In genomic region chr14:67179549-67179948, GRCm38 (mm10) we compare ENCODE assay signal across 18 mouse cellular contexts.
DNase-seq lines count a peak whose midpoint lies in the region; ATAC-seq lines count a peak whose summit lies in the region.
"Had no signal": no experiment of that assay in that cellular context is flagged by ENCODE, and none has a peak within 500 bp of the region (broad histone marks: within the 10 kb centered on the region; RNA-seq: fewer than 3 reads in every experiment).

No protein-coding gene starts in this region.

- H3K9me3 ChIP-seq in hindbrain, embryonic 11.5 days (ENCODE audit: control insufficient read depth, low read length): no peaks in the 10 kb centered on the region
- H3K9me3 ChIP-seq in hindbrain, embryonic 10.5 days: no peaks in the 10 kb centered on the region
- H3K9me3 ChIP-seq in forebrain, embryonic 16.5 days (ENCODE audit: control insufficient read depth, low read length): no peaks in the 10 kb centered on the region
- H3K9me3 ChIP-seq in midbrain, embryonic 12.5 days: no peaks in the 10 kb centered on the region
- H3K9me3 ChIP-seq: embryonic facial prominence, embryonic 13.5 days; limb, embryonic 15.5 days had no signal

- no peak overlapping the region for H3K9ac ChIP-seq in hindbrain, embryonic 11.5 days (ENCODE audit: low read depth, low read length)
- no peak overlapping the region for H3K9ac ChIP-seq in forebrain, embryonic 16.5 days (replicated peaks; ENCODE audit: low read depth, low read length)
- H3K9ac ChIP-seq in midbrain, embryonic 12.5 days (replicated peaks): no peak overlapping the region
- H3K9ac ChIP-seq: embryonic facial prominence, embryonic 13.5 days; limb, embryonic 15.5 days; liver, postnatal 0 days had no signal

- no peak overlapping the region for H3K4me3 ChIP-seq in hindbrain, embryonic 11.5 days (ENCODE audit: low read depth, low read length)
- no peak overlapping the region for H3K4me3 ChIP-seq in hindbrain, embryonic 10.5 days
- H3K4me3 ChIP-seq in forebrain, embryonic 16.5 days (replicated peaks; ENCODE audit: low read length): no peak overlapping the region
- no peak overlapping the region for H3K4me3 ChIP-seq in midbrain, embryonic 12.5 days
- H3K4me3 ChIP-seq: embryonic facial prominence, embryonic 13.5 days; limb, embryonic 15.5 days had no signal

- no peak overlapping the region for H3K27ac ChIP-seq in hindbrain, embryonic 11.5 days (ENCODE audit: low read depth, low read length)
- no peak overlapping the region for H3K27ac ChIP-seq in hindbrain, embryonic 10.5 days
- H3K27ac ChIP-seq in forebrain, embryonic 16.5 days (ENCODE audit: low read length): no peak overlapping the region
- H3K27ac ChIP-seq in midbrain, embryonic 12.5 days (replicated peaks): no peak overlapping the region
- H3K27ac ChIP-seq: embryonic facial prominence, embryonic 13.5 days; limb, embryonic 15.5 days; stomach, postnatal 0 days had no signal

- DNase-seq in hindbrain, embryonic 11.5 days (ENCODE audit: low spot score): peak; percentile 19
- DNase-seq in hindbrain, embryonic 10.5 days (ENCODE audit: low spot score): no peak
- peak; percentile 52 for DNase-seq in brain, embryonic 18.5 days (ENCODE audit: low read depth, low spot score)
- DNase-seq in testis, postnatal 14 days (ENCODE audit: low spot score): no peak
- no peak for DNase-seq in layer of hippocampus, adult 9-10 months (ENCODE audit: low spot score)
- DNase-seq: cerebellum, postnatal 25 days; kidney, adult 8-10 months; kidney, postnatal 25 days; liver, postnatal 0 days; lung, postnatal 14 days; right cerebral cortex, postnatal 25 days; thymus, postnatal 4 days had no signal

- H3K4me1 ChIP-seq in hindbrain, embryonic 11.5 days (replicated peaks; ENCODE audit: control insufficient read depth, insufficient read depth, low read length): no peaks in the 10 kb centered on the region
- H3K4me1 ChIP-seq in hindbrain, embryonic 10.5 days (replicated peaks): peaks cover 8% of the 10 kb centered on the region
- peaks cover 14% of the 10 kb centered on the region for H3K4me1 ChIP-seq in forebrain, embryonic 16.5 days (replicated peaks; ENCODE audit: control insufficient read depth, insufficient read depth, low read length)
- H3K4me1 ChIP-seq in midbrain, embryonic 12.5 days: 0 out of 2 replicates have a peak, but pooled peaks cover 7% of the 10 kb centered on the region
- H3K4me1 ChIP-seq: embryonic facial prominence, embryonic 13.5 days had no signal

- H3K27me3 ChIP-seq in hindbrain, embryonic 11.5 days (ENCODE audit: control insufficient read depth, insufficient read depth, low read length): no peaks in the 10 kb centered on the region
- no peaks in the 10 kb centered on the region for H3K27me3 ChIP-seq in hindbrain, embryonic 10.5 days (ENCODE audit: insufficient read depth, poor library complexity, severe bottlenecking)
- no peaks in the 10 kb centered on the region for H3K27me3 ChIP-seq in forebrain, embryonic 16.5 days (replicated peaks; ENCODE audit: control insufficient read depth, insufficient read depth, low read length)
- H3K27me3 ChIP-seq in midbrain, embryonic 12.5 days: no peaks in the 10 kb centered on the region
- H3K27me3 ChIP-seq: limb, embryonic 15.5 days had no signal

- H3K36me3 ChIP-seq in hindbrain, embryonic 11.5 days (ENCODE audit: control insufficient read depth, insufficient read depth, low read length): no peaks in the 10 kb centered on the region
- no peaks in the 10 kb centered on the region for H3K36me3 ChIP-seq in hindbrain, embryonic 10.5 days
- no peaks in the 10 kb centered on the region for H3K36me3 ChIP-seq in forebrain, embryonic 16.5 days (ENCODE audit: control insufficient read depth, insufficient read depth)
- no peaks in the 10 kb centered on the region for H3K36me3 ChIP-seq in midbrain, embryonic 12.5 days
- H3K36me3 ChIP-seq: embryonic facial prominence, embryonic 13.5 days; limb, embryonic 15.5 days had no signal

- ATAC-seq in hindbrain, embryonic 11.5 days (ENCODE audit: low FRiP score): no peak
- ATAC-seq in forebrain, embryonic 16.5 days: peak; percentile 90
- peak; percentile 54 for ATAC-seq in midbrain, embryonic 12.5 days (ENCODE audit: low FRiP score, low read depth)
- no peak for ATAC-seq in granulocyte monocyte progenitor cell, adult 5-6 weeks (replicated peaks; ENCODE audit: poor library complexity, severe bottlenecking)
- ATAC-seq: liver, postnatal 0 days had no signal

- no peak overlapping the region for H3K4me2 ChIP-seq in hindbrain, embryonic 11.5 days (replicated peaks; ENCODE audit: low read depth, low read length)
- H3K4me2 ChIP-seq in forebrain, embryonic 16.5 days (ENCODE audit: low read length): no peak overlapping the region
- H3K4me2 ChIP-seq in midbrain, embryonic 12.5 days (replicated peaks): no peak overlapping the region
- H3K4me2 ChIP-seq: embryonic facial prominence, embryonic 13.5 days; limb, embryonic 15.5 days had no signal

Comparison
In these comparisons a context has a peak if more than half of its experiments do, and no peak if none do; other contexts are left out.
1. DNase-seq: peak in hindbrain, embryonic 11.5 days (single experiment) and brain, embryonic 18.5 days (single experiment); none in hindbrain, embryonic 10.5 days (single experiment), testis, postnatal 14 days (single experiment) and layer of hippocampus, adult 9-10 months (single experiment).
2. ATAC-seq: peak in forebrain, embryonic 16.5 days (single experiment) and midbrain, embryonic 12.5 days (single experiment); none in hindbrain, embryonic 11.5 days (single experiment) and granulocyte monocyte progenitor cell, adult 5-6 weeks (single experiment).